Mouse (Mus musculus): ENCODE measurements around the gene Gm20390. TPM values are rescaled to one million over a fixed set of nuclear protein-coding genes. Genes with fewer than 3 reads are reported as not detected.

Gm20390 gene
- total RNA-seq, 4 experiments from 2014 or later = 11.7 to 17.8 (median 12.5) TPM

Other genes starting within 250 kb of the Gm20390 start
- gene Utp18, start 82.5 kb downstream of the Gm20390 start, total RNA-seq (2022) = 1 to 10 TPM; 8.4 to 9.0 (median 8.8) TPM
- gene Mbtd1, start 82.4 kb downstream of the Gm20390 start, total RNA-seq (2022) = 10 to 100 TPM; 10.5 to 14.3 (median 12.4) TPM
- 1,000 to 10,000 TPM; 1,051 to 1,128 (median 1,108) TPM for gene Nme2, start 12.0 kb downstream of the Gm20390 start, total RNA-seq (2022)
- gene Nme1, start 228 bp upstream of the Gm20390 start, total RNA-seq (2022) = 10 to 100 TPM in 3 of 4 experiments, 1 to 10 TPM in 1; 8.3 to 15.9 (median 12.6) TPM
- 100 to 1,000 TPM; 141 to 155 (median 148) TPM for gene Spag9, start 27.8 kb upstream of the Gm20390 start, total RNA-seq (2022)
- 10 to 100 TPM; 51.3 to 58.4 (median 53.2) TPM for gene Tob1, start 243.2 kb upstream of the Gm20390 start, total RNA-seq (2022)